Comparison of ENCODE assay signal across 8 mouse cellular contexts in the genomic region with DNA sequence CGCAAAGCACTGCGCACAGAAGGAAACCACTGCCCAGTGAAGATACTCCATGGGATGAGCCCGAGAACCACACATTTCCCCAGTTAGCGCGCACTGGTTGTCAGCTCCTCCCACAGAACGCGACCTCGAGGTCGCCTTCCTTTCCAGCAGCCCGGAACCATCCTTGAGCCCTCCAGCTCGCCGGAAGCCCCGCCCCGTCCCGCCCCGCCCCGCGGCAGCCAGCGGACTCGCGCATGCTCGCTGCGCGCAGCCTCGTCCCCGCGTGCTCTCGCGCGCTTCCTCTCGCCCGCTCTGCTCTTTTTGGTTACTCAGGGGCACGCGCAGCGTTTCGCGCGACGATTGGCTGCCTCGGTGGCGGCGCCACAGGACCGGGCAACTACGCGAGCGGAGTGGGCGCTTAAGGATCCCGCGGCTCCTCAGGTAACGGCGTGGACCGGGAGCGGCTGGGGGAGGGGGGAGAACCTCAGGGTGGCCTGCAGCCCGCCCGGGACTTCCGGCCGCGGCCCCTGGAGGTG. TPM values are rescaled to one million over a fixed set of nuclear protein-coding genes. Genes with fewer than 3 reads are reported as not detected.
DNase-seq lines count a peak whose midpoint lies in the region; ATAC-seq and TF ChIP-seq lines count a peak whose summit lies in the region.

Gene Prps1l3 (plus strand): TSS at position 221 of the 515 bp plus-strand sequence.
Gene Mipol1 (plus strand): TSS at position 236 of the 515 bp plus-strand sequence.

- no peaks in the 10 kb centered on the region for H3K4me1 ChIP-seq in hindbrain, postnatal 0 days (ENCODE audit: insufficient read depth, low read length)

- intact Hi-C loops in gastrocnemius, adult 2 months (cut with DNase I), result no loop called here
- intact Hi-C loops in left cerebral cortex, adult 2 months (cut with DNase I), result no loop called here

- H3K27ac ChIP-seq in gastrocnemius, adult 2 months, result peak within 1 kb of the TSS; percentile 98
- peak within 1 kb of the TSS; percentile 79 for H3K27ac ChIP-seq in hindbrain, postnatal 0 days
- peak within 1 kb of the TSS; percentile 84 for H3K27ac ChIP-seq in left cerebral cortex, adult 2 months

- WGBS in hindbrain, postnatal 0 days, result 1% methylated on average over 58 of the region's 58 CpGs

- H3K4me3 ChIP-seq in gastrocnemius, adult 2 months, result peak within 1 kb of the TSS; percentile 97
- peak within 1 kb of the TSS; percentile 81 for H3K4me3 ChIP-seq in hindbrain, postnatal 0 days (ENCODE audit: low read length)
- H3K4me3 ChIP-seq in left cerebral cortex, adult 2 months, result peak within 1 kb of the TSS; percentile 87

- H3K9me3 ChIP-seq in hindbrain, postnatal 0 days (ENCODE audit: low read length), result no peaks in the 10 kb centered on the region

- ATAC-seq in hindbrain, postnatal 0 days, result peak; percentile 98
- ATAC-seq in megakaryocyte, adult 5-6 weeks (ENCODE audit: poor library complexity, severe bottlenecking), result peak; percentile 87

- DNase-seq in WW6 (ENCODE audit: low read depth, low spot score), result peak; percentile 80
- peak; percentile 55 to 85 for DNase-seq in cerebellum, postnatal 4 days (ENCODE audit: low spot score in 2 of 2)
- peak; percentile 93 for DNase-seq in gastrocnemius, adult 2 months
- peak; percentile 96 for DNase-seq in hindbrain, postnatal 0 days (ENCODE audit: low spot score)
- DNase-seq in left cerebral cortex, adult 2 months (ENCODE audit: extremely low spot score in 1 of 2, low spot score in 2 of 2), result peak; percentile 87 to 89
- peak; percentile 85 for DNase-seq in right cerebral cortex, adult 2 months (ENCODE audit: low spot score in 2 of 2)
- DNase-seq in urinary bladder, postnatal 14 days (ENCODE audit: low spot score), result peak; percentile 86

- peak within 1 kb of the TSS; percentile 67 for H3K9ac ChIP-seq in hindbrain, postnatal 0 days (replicated peaks; ENCODE audit: low read length)

- H3K36me3 ChIP-seq in hindbrain, postnatal 0 days (ENCODE audit: insufficient read depth, low read length), result no peaks in the 10 kb centered on the region

- no peaks in the 10 kb centered on the region for H3K27me3 ChIP-seq in hindbrain, postnatal 0 days (ENCODE audit: insufficient read depth, low read length)

- TF ChIP-seq CTCF in gastrocnemius, adult 2 months (IDR thresholded peaks at IDR 0.05), result no peak; the same call in 1 of the 2 replicates
- no peak for TF ChIP-seq CTCF in hindbrain, postnatal 0 days (IDR thresholded peaks at IDR 0.05; ENCODE audit: low read depth)
- TF ChIP-seq CTCF in left cerebral cortex, adult 2 months (IDR thresholded peaks at IDR 0.05), result no peak

- peak within 1 kb of the TSS; percentile 81 for H3K4me2 ChIP-seq in hindbrain, postnatal 0 days (ENCODE audit: low read depth, low read length)

RNA-seq across cellular contexts. Expression of gene Prps1l3, which starts in this region (rescaled TPM):
- 10 to 100 TPM; 23.9 to 27.7 TPM for total RNA-seq in gastrocnemius, adult 2 months (2021)
- total RNA-seq in hindbrain, postnatal 0 days (2014; rRNA removed), result 18.9 and 23.3 TPM in 2 replicates
- polyA plus RNA-seq in hindbrain, postnatal 0 days (2015; fragmentation: Nextera tagmentation; extraction: Ambion mirVana), result 15.1 and 15.8 TPM in 2 replicates
- total RNA-seq in left cerebral cortex, adult 2 months (2021), result 10 to 100 TPM; 13.3 to 14.7 TPM
- 19.4 and 23.1 TPM in 2 replicates for total RNA-seq in megakaryocyte, adult 5-6 weeks (2015)
- total RNA-seq in megakaryocyte, adult 5-6 weeks (2017), result 34.6 and 37.6 TPM in 2 replicates

RNA-seq across cellular contexts. Expression of gene Mipol1, which starts in this region (rescaled TPM):
- total RNA-seq in gastrocnemius, adult 2 months (2021), result 1 to 10 TPM; 3.0 to 3.4 TPM
- total RNA-seq in hindbrain, postnatal 0 days (2014; rRNA removed), result 6.3 and 6.5 TPM in 2 replicates
- polyA plus RNA-seq in hindbrain, postnatal 0 days (2015; fragmentation: Nextera tagmentation; extraction: Ambion mirVana), result 4.5 and 5.4 TPM in 2 replicates
- total RNA-seq in left cerebral cortex, adult 2 months (2021), result 1 to 10 TPM; 5.4 to 6.4 TPM
- 2.1 and 3.4 TPM in 2 replicates for total RNA-seq in megakaryocyte, adult 5-6 weeks (2015)
- 2.6 and 4.5 TPM in 2 replicates for total RNA-seq in megakaryocyte, adult 5-6 weeks (2017)

Comparison
In these comparisons a context has a peak if more than half of its experiments do, and no peak if none do; other contexts are left out.
1. Peak in every context shown above with its lines: DNase-seq, ATAC-seq, H3K4me3 ChIP-seq and H3K27ac ChIP-seq.